Mouse (Mus musculus) liver, embryonic 16.5 days (tissue): ENCODE data around the gene Stox1. TPM values are rescaled to one million over a fixed set of nuclear protein-coding genes. Genes with fewer than 3 reads are reported as not detected.

ENCODE experiments used
- ATAC-seq: fragments of 200-750 bp; cut with Nextera tagmentation; 2 replicates; pipeline ENCODE4 v1.8.0; 2017; ENCODE audit warnings: low read depth, mild to moderate bottlenecking, moderate number of reproducible peaks, moderate library complexity
- H3K27ac ChIP-seq: fragments of 300-500 bp; sonication (generic); 2 replicates; pipeline ENCODE4 v1.5.1; 2014; ENCODE audit warnings: mild to moderate bottlenecking, low read length
- H3K27me3 ChIP-seq: fragments of 300-500 bp; sonication (generic); 2 replicates; pipeline ENCODE4 v1.6.1; 2014; ENCODE audit warnings: low read depth, low read length, mixed read lengths; ENCODE audit not compliant: control insufficient read depth, insufficient read depth
- H3K36me3 ChIP-seq: fragments of 300-500 bp; sonication (generic); 2 replicates; pipeline ENCODE4 v1.6.1; 2014; ENCODE audit warnings: mild to moderate bottlenecking; ENCODE audit not compliant: control insufficient read depth, insufficient read depth
- H3K4me1 ChIP-seq: fragments of 300-500 bp; sonication (generic); 2 replicates; pipeline ENCODE4 v1.6.1; 2014; ENCODE audit warnings: low read depth, low read length, mixed read lengths; ENCODE audit not compliant: control insufficient read depth
- H3K4me2 ChIP-seq: fragments of 300-500 bp; sonication (generic); 2 replicates; pipeline ENCODE4 v1.6.1; 2014; ENCODE audit warnings: low read depth, low read length, mixed read lengths
- H3K4me3 ChIP-seq: fragments of 300-500 bp; sonication (generic); 2 replicates; pipeline ENCODE4 v1.5.1; 2014; ENCODE audit warnings: low read depth, mild to moderate bottlenecking, low read length
- H3K9ac ChIP-seq: fragments of 300-500 bp; sonication (generic); 2 replicates; pipeline ENCODE4 v1.6.1; 2014; ENCODE audit warnings: low read depth, low read length
- H3K9me3 ChIP-seq: fragments of 300-500 bp; sonication (generic); replicated peaks from 2 replicates; pipeline ENCODE4 v1.6.1; 2016; ENCODE audit warnings: low read length; ENCODE audit not compliant: control insufficient read depth
- WGBS: fragments of 180-500 bp; shearing (Covaris S2); extraction: QIAGEN DNeasy Blood & Tissue Kit; methylation state at CpG from one replicate; pipeline ENCODE4 v1.1.7; 2014; ENCODE audit not compliant: insufficient replicate concordance; 5-methylcytosine and 5-hydroxymethylcytosine counted together
- polyA plus RNA-seq: library from polyadenylated mRNA; unstranded; fragments of >200 nt; fragmentation: Nextera tagmentation; extraction: Ambion mirVana; gene quantifications from 2 replicates; pipeline ENCODE4 v1.2.1, GENCODE M21; 2015

The Stox1 gene
- polyA plus RNA-seq, 1 experiment from 2014 or later = 0.19 TPM

- Histone ChIP-seq H3K9me3 (no peaks in the 10 kb centered on the region), H3K4me3 (no peak overlapping the region), H3K4me2 (no peak overlapping the region), H3K9ac (no peak overlapping the region), H3K27me3 (no peaks in the 10 kb centered on the region), H3K27ac (no peak overlapping the region), H3K4me1 (no peaks in the 10 kb centered on the region), H3K36me3 (no peaks in the 10 kb centered on the region)
- no peak for ATAC-seq
- 72% methylated on average over 10 of the region's 10 CpGs for WGBS
Observed at GRCm38 (mm10) chr10:62713457-62713856, 12.5 kb downstream of the Stox1 start.

- Histone ChIP-seq H3K9me3 (no peaks in the 10 kb centered on the region), H3K9ac (no peak overlapping the region), H3K27me3 (no peaks in the 10 kb centered on the region), H3K36me3 (no peaks in the 10 kb centered on the region), H3K4me1 (no peaks in the 10 kb centered on the region), H3K27ac (no peak overlapping the region), H3K4me3 (no peak overlapping the region), H3K4me2 (no peak overlapping the region)
- WGBS = 59% methylated on average over 4 of the region's 4 CpGs
- no peak for ATAC-seq
Observed at GRCm38 (mm10) chr10:62703579-62703978, 22.3 kb downstream of the Stox1 start.

GRCm38 (mm10) chr10:62702436-62702835, 23.5 kb downstream of the Stox1 start:
- H3K4me3 ChIP-seq = no peak overlapping the region
- no peaks in the 10 kb centered on the region for H3K4me1 ChIP-seq
- WGBS = 68% methylated on average over 4 of the region's 4 CpGs
- no peak overlapping the region for H3K27ac ChIP-seq
- no peaks in the 10 kb centered on the region for H3K27me3 ChIP-seq
- no peak for ATAC-seq
- no peaks in the 10 kb centered on the region for H3K9me3 ChIP-seq
- no peaks in the 10 kb centered on the region for H3K36me3 ChIP-seq
- H3K4me2 ChIP-seq = no peak overlapping the region
- no peak overlapping the region for H3K9ac ChIP-seq

GRCm38 (mm10) chr10:62692771-62693170, 33.2 kb downstream of the Stox1 start:
- Histone ChIP-seq H3K4me2 (no peak overlapping the region), H3K4me1 (no peaks in the 10 kb centered on the region), H3K27me3 (no peaks in the 10 kb centered on the region), H3K9me3 (no peaks in the 10 kb centered on the region), H3K4me3 (no peak overlapping the region), H3K36me3 (no peaks in the 10 kb centered on the region), H3K27ac (no peak overlapping the region), H3K9ac (no peak overlapping the region)
- WGBS = 71% methylated on average over 8 of the region's 8 CpGs
- no peak for ATAC-seq

- H3K9ac ChIP-seq = no peak overlapping the region
- no peak for ATAC-seq
- H3K27ac ChIP-seq = no peak overlapping the region
- no peaks in the 10 kb centered on the region for H3K9me3 ChIP-seq
- no peak overlapping the region for H3K4me3 ChIP-seq
- H3K36me3 ChIP-seq = no peaks in the 10 kb centered on the region
- H3K4me2 ChIP-seq = no peak overlapping the region
- no peaks in the 10 kb centered on the region for H3K27me3 ChIP-seq
- no peaks in the 10 kb centered on the region for H3K4me1 ChIP-seq
- WGBS = 72% methylated on average over 3 of the region's 3 CpGs
Observed at GRCm38 (mm10) chr10:62692244-62692643, 33.7 kb downstream of the Stox1 start.

- no peak overlapping the region for H3K4me3 ChIP-seq
- WGBS = 82% methylated on average over 15 of the region's 15 CpGs
- H3K9me3 ChIP-seq = no peaks in the 10 kb centered on the region
- no peak for ATAC-seq
- no peaks in the 10 kb centered on the region for H3K4me1 ChIP-seq
- no peak overlapping the region for H3K9ac ChIP-seq
- H3K36me3 ChIP-seq = no peaks in the 10 kb centered on the region
- H3K27me3 ChIP-seq = no peaks in the 10 kb centered on the region
- no peak overlapping the region for H3K27ac ChIP-seq
- H3K4me2 ChIP-seq = no peak overlapping the region
Observed at GRCm38 (mm10) chr10:62687032-62687674, 38.8 kb downstream of the Stox1 start.

- Histone ChIP-seq H3K4me3 (no peak overlapping the region), H3K36me3 (no peaks in the 10 kb centered on the region), H3K9me3 (peaks cover 4% of the 10 kb centered on the region), H3K27me3 (no peaks in the 10 kb centered on the region; the same call in 1 of the 2 replicates), H3K9ac (no peak overlapping the region), H3K27ac (no peak overlapping the region), H3K4me2 (no peak overlapping the region), H3K4me1 (no peaks in the 10 kb centered on the region)
- WGBS = 41% methylated on average over 5 of the region's 5 CpGs
- no peak for ATAC-seq
Observed at GRCm38 (mm10) chr10:62683043-62683442, 42.9 kb downstream of the Stox1 start.

- Histone ChIP-seq H3K27me3 (no peaks in the 10 kb centered on the region; the same call in 1 of the 2 replicates), H3K4me1 (no peaks in the 10 kb centered on the region), H3K27ac (no peak overlapping the region), H3K4me2 (no peak overlapping the region), H3K9me3 (peaks cover 4% of the 10 kb centered on the region), H3K4me3 (no peak overlapping the region), H3K9ac (no peak overlapping the region), H3K36me3 (no peaks in the 10 kb centered on the region)
- no peak for ATAC-seq
- WGBS = 48% methylated on average over 1 of the region's 1 CpGs
Observed at GRCm38 (mm10) chr10:62679833-62680232, 46.1 kb downstream of the Stox1 start.

GRCm38 (mm10) chr10:62677329-62677728, 48.6 kb downstream of the Stox1 start:
- no peaks in the 10 kb centered on the region for H3K36me3 ChIP-seq
- peaks cover 4% of the 10 kb centered on the region for H3K9me3 ChIP-seq
- no peak overlapping the region for H3K4me2 ChIP-seq
- H3K27ac ChIP-seq = no peak overlapping the region
- no peaks in the 10 kb centered on the region; the same call in 1 of the 2 replicates for H3K27me3 ChIP-seq
- no peak for ATAC-seq
- no peak overlapping the region for H3K9ac ChIP-seq
- 71% methylated on average over 5 of the region's 5 CpGs for WGBS
- no peak overlapping the region for H3K4me3 ChIP-seq
- H3K4me1 ChIP-seq = no peaks in the 10 kb centered on the region
